Mouse (Mus musculus): Measurements from ENCODE around the gene Rhbdf1. TPM values are rescaled to one million over a fixed set of nuclear protein-coding genes. Genes with fewer than 3 reads are reported as not detected.

Rhbdf1 gene
- polyA plus RNA-seq, 1 experiment from 2014 or later = 34.1 TPM

- Histone ChIP-seq H3K27me3 (replicated peaks) (no peaks in the 10 kb centered on the region), H3K4me2 (peak overlapping the region; percentile 82), H3K9me3 (no peaks in the 10 kb centered on the region), H3K27ac (replicated peaks) (no peak overlapping the region), H3K4me1 (peaks cover 51% of the 10 kb centered on the region), H3K36me3 (peaks cover 45% of the 10 kb centered on the region), H3K9ac (peak overlapping the region; percentile 90; the same call in 1 of the 2 replicates), H3K4me3 (no peak overlapping the region)
- WGBS = 86% methylated on average over 9 of the region's 9 CpGs
- no peak for ATAC-seq (ENCODE audit: extremely low read depth, insufficient number of reproducible peaks, low FRiP score, low TSS enrichment)
Observed at GRCm38 (mm10) chr11:32227555-32227954, 5.5 kb upstream of the Rhbdf1 start.

- H3K9me3 ChIP-seq = no peaks in the 10 kb centered on the region
- H3K27ac ChIP-seq (replicated peaks) = peak overlapping the region; percentile 88
- 55% methylated on average over 1 of the region's 1 CpGs for WGBS
- H3K4me3 ChIP-seq = peak overlapping the region; percentile 83
- ATAC-seq (ENCODE audit: extremely low read depth, insufficient number of reproducible peaks, low FRiP score, low TSS enrichment) = no peak
- no peaks in the 10 kb centered on the region for H3K27me3 ChIP-seq (replicated peaks)
- peaks cover 40% of the 10 kb centered on the region for H3K36me3 ChIP-seq
- H3K9ac ChIP-seq = peak overlapping the region; percentile 90
- H3K4me2 ChIP-seq = peak overlapping the region; percentile 82
- H3K4me1 ChIP-seq = peaks cover 56% of the 10 kb centered on the region
Observed at GRCm38 (mm10) chr11:32227041-32227440, 4.9 kb upstream of the Rhbdf1 start.

DNA sequence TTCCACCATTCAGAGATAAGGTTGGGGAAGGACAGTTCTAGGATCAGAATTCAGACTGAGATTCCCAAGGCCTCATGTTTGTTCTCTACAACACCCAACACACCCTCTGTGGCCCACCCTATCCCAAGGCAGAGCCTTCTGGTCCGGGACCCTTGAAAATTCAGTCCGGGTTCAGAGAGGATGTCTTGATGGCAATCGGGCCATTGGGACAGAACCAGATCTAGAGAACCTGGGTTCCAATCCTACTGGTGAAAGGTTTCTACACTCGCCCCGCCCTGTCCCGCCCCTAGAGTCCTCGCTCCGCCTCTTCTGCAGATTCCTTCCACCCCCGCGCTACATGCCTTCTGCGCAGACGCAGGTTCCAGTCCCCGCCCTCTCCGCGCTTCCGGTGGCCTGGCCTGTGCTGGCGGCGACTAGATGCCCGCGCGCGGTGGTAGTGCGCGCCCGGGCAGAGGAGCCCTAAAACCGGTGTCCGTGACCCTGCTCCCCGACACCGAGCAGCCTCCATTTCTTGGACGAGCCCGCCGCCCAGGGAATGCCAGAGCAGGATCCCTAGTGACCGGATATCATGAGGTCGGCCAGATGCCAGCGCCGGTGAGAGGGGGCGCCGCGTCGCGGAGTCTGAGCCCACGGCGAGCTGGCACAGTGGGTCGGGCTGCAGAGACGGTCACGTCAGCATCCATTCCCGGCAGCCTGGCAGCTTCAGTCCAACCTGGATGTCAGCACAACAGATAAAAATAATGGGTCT lies 4.2 kb upstream of the Rhbdf1 start, which contains the start of gene Mpg:
Gene Mpg (plus strand): TSS at position 382 of the 748 bp plus-strand sequence.
- Histone ChIP-seq H3K9ac (peak within 1 kb of the TSS; percentile 90), H3K4me3 (peak within 1 kb of the TSS; percentile 83), H3K36me3 (peaks cover 32% of the 10 kb centered on the region), H3K4me1 (peaks cover 56% of the 10 kb centered on the region), H3K27ac (replicated peaks) (peak within 1 kb of the TSS; percentile 88), H3K9me3 (no peaks in the 10 kb centered on the region), H3K4me2 (peak within 1 kb of the TSS; percentile 82), H3K27me3 (replicated peaks) (no peaks in the 10 kb centered on the region)
- WGBS = 2% methylated on average over 47 of the region's 47 CpGs
- ATAC-seq (ENCODE audit: extremely low read depth, insufficient number of reproducible peaks, low FRiP score, low TSS enrichment) = peak; percentile 14; the same call in 1 of the 2 replicates

DNA sequence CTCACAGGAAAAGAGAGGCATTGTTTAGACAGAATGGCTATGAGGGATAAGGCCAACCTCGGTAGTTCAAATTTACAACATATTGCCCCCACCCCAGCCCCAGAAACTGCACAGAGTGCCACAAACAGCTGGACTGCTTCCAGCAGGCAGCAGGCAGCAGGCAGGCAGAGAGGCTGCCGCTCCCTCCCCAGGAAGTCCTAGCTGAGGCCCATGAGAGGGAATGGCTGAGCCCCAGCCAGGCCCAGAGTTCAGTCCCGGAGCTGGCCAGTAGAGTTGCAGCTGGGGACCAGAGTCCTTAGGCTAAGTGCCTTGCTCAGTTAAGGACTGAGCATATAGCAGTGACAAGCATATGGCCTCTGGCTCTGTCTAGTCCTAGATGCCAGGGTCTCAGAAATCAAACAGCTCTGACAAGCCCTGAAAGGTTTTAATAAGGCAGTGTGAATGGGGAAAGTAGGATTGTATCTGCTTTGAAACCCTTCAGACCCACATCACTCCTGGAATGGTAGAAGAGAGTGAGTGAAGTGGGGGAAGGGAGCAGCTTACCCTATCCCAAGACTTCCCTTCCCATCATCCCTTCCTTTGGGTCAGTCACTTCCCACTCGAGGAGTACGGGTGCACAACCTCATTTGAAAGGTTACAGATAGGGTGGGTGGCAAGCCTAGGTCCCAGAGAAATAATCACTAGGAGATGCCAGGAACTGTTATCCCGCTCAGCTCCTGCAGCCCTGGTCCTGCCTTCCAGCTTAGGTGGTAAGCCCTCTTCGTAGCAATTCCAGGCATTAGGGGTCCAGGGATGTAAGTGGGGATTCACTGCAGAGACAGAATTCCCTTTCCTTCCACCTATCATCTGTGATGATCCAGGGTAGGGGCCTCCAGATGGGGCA lies 3.4 kb upstream of the Rhbdf1 start:
- Histone ChIP-seq H3K4me3 (peak overlapping the region; percentile 83; the same call in 1 of the 2 replicates), H3K27me3 (replicated peaks) (no peaks in the 10 kb centered on the region), H3K9me3 (no peaks in the 10 kb centered on the region), H3K27ac (replicated peaks) (peak overlapping the region; percentile 88), H3K4me2 (peak overlapping the region; percentile 82), H3K4me1 (peaks cover 63% of the 10 kb centered on the region), H3K9ac (peak overlapping the region; percentile 58), H3K36me3 (peaks cover 24% of the 10 kb centered on the region)
- WGBS = 49% methylated on average over 7 of the region's 7 CpGs
- no peak for ATAC-seq (ENCODE audit: extremely low read depth, insufficient number of reproducible peaks, low FRiP score, low TSS enrichment)

GRCm38 (mm10) chr11:32224468-32225139 lies 2.5 kb upstream of the Rhbdf1 start:
- Histone ChIP-seq H3K4me1 (peaks cover 71% of the 10 kb centered on the region), H3K9me3 (no peaks in the 10 kb centered on the region), H3K4me2 (peak overlapping the region; percentile 82), H3K9ac (peak overlapping the region; percentile 58; the same call in 1 of the 2 replicates), H3K27me3 (replicated peaks) (no peaks in the 10 kb centered on the region), H3K27ac (replicated peaks) (peak overlapping the region; percentile 88), H3K4me3 (no peak overlapping the region), H3K36me3 (peaks cover 16% of the 10 kb centered on the region)
- peak; percentile 17; the same call in 1 of the 2 replicates for ATAC-seq (ENCODE audit: extremely low read depth, insufficient number of reproducible peaks, low FRiP score, low TSS enrichment)
- WGBS = 16% methylated on average over 4 of the region's 4 CpGs

DNA sequence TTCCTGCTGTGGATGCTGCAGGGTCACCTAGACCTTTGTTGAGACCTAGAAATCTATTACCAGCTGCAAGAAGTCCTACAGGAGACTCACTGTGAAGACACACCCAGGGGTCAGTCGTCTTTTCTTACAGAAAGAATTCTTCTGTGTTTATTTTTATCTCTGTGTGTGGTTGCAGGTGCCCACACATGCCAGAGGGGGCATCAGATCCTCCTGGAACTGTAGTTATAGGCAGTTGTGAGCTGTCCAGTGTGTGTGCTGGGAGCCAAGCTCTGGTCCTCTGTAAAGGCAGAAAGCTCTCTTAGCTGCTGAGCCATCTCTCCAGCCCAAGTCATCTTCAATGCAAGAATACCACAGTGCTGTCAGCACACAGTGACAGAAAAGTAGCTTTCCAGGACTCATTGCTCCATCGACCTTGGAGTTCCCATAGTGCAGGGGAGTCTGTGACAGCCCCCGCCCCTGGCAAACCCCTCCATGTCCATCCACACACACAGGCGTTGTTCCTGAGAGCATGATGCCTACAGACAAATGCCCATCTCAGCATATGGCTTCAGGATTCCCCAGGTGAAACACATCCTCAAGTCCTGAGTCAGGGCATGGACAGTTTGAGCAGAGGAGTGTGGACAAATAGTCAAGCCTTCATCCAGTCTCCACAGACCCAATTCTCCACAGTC lies 1.3 kb upstream of the Rhbdf1 start:
- Histone ChIP-seq H3K9me3 (no peaks in the 10 kb centered on the region), H3K4me1 (peaks cover 83% of the 10 kb centered on the region), H3K36me3 (peaks cover 9% of the 10 kb centered on the region), H3K27me3 (replicated peaks) (no peaks in the 10 kb centered on the region), H3K9ac (no peak overlapping the region), H3K4me2 (peak overlapping the region; percentile 82), H3K27ac (replicated peaks) (peak overlapping the region; percentile 91; the same call in 1 of the 2 replicates), H3K4me3 (peak overlapping the region; percentile 94; the same call in 1 of the 2 replicates)
- ATAC-seq (ENCODE audit: extremely low read depth, insufficient number of reproducible peaks, low FRiP score, low TSS enrichment) = no peak
- WGBS = 62% methylated on average over 4 of the region's 4 CpGs

DNA sequence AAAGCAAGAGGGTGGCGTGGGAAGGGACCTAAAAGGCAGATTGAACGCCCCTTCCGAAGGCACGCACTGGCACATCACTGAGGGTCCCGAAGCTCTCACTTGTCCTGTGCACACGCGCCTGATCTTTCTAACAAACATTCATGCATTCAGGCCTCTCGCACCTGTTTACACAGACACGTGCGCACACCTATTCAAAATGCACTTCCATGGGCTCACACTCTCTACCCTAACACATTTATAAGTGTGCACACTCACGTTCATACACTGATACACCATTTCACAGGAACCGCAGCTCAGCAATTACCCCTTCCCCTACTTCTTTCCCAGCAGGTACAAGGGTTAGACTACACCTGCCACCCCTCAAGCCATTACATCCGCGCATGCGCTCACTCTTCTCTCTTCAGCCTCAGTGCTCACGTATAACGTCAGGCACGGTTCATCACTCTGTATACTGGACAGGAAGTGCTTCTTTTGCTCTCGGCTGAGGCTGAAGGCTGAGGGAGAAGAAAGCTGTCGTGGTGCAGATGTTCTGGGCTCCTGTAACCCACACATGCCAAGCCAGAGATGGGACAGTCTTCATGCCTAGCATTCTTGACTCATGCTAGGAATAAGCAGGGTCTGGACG lies 582 bp upstream of the Rhbdf1 start:
- peak overlapping the region; percentile 94 for H3K4me3 ChIP-seq
- H3K36me3 ChIP-seq = 0 out of 2 replicates have a peak, but pooled peaks cover 5% of the 10 kb centered on the region
- H3K9ac ChIP-seq = peak overlapping the region; percentile 95
- peak overlapping the region; percentile 82 for H3K4me2 ChIP-seq
- WGBS = 11% methylated on average over 21 of the region's 21 CpGs
- peak overlapping the region; percentile 91 for H3K27ac ChIP-seq (replicated peaks)
- peaks cover 87% of the 10 kb centered on the region for H3K4me1 ChIP-seq
- no peaks in the 10 kb centered on the region for H3K27me3 ChIP-seq (replicated peaks)
- ATAC-seq (ENCODE audit: extremely low read depth, insufficient number of reproducible peaks, low FRiP score, low TSS enrichment) = no peak
- H3K9me3 ChIP-seq = no peaks in the 10 kb centered on the region

DNA sequence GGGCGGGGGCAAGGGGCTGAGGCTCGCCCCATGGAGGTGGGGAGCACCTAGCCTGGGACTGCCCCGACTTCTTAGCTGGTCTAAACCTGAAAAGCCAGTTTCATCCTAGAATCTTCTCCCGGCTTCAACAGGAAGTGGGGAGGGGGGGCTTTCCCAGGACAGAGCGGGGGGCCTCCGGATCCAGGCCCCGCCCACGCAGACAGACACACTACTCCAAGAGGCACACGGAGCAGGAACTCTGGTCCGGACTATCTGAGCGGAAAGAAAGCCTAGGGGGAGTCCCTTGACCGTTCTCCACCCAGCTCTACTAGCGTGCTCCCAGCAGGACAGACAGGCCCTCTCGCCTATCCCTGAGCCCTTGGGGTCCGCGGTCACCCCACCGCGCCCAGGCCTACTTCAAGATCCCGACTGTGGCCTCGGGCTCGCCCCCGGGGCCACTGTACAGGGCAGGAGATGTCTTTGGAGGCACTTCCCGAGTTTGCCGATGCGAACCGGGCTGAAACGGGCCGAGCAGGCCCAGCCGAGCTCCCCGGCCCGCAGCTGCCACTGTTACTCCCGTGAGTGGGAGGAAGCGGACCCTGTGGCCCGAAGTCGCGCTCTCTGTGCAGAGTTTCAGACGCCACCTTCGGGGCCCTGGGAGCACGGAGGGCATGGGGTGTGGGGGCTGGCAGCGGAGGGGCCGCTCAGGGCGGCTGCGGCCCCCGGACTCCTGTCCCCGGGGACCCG lies 712 bp downstream of the Rhbdf1 start:
- H3K9ac ChIP-seq = peak overlapping the region; percentile 95
- ATAC-seq (ENCODE audit: extremely low read depth, insufficient number of reproducible peaks, low FRiP score, low TSS enrichment) = peak; percentile 28
- H3K9me3 ChIP-seq = no peaks in the 10 kb centered on the region
- H3K4me3 ChIP-seq = peak overlapping the region; percentile 94
- H3K27ac ChIP-seq (replicated peaks) = peak overlapping the region; percentile 91
- peak overlapping the region; percentile 82 for H3K4me2 ChIP-seq
- WGBS = 1% methylated on average over 46 of the region's 46 CpGs
- peaks cover 84% of the 10 kb centered on the region for H3K4me1 ChIP-seq
- H3K36me3 ChIP-seq = 0 out of 2 replicates have a peak, but pooled peaks cover 5% of the 10 kb centered on the region
- H3K27me3 ChIP-seq (replicated peaks) = no peaks in the 10 kb centered on the region

GRCm38 (mm10) chr11:32220607-32221224 lies 1.4 kb downstream of the Rhbdf1 start:
- H3K9me3 ChIP-seq = no peaks in the 10 kb centered on the region
- peak overlapping the region; percentile 94 for H3K4me3 ChIP-seq
- 30% methylated on average over 10 of the region's 10 CpGs for WGBS
- peak overlapping the region; percentile 91 for H3K27ac ChIP-seq (replicated peaks)
- peak overlapping the region; percentile 95 for H3K9ac ChIP-seq
- H3K36me3 ChIP-seq = peaks cover 9% of the 10 kb centered on the region
- peak overlapping the region; percentile 82 for H3K4me2 ChIP-seq
- peaks cover 78% of the 10 kb centered on the region for H3K4me1 ChIP-seq
- ATAC-seq (ENCODE audit: extremely low read depth, insufficient number of reproducible peaks, low FRiP score, low TSS enrichment) = no peak
- no peaks in the 10 kb centered on the region for H3K27me3 ChIP-seq (replicated peaks)

All from heart, embryonic 13.5 days (tissue).